Mouse (Mus musculus): ENCODE data around the gene Anpep.

The Anpep gene

DNA sequence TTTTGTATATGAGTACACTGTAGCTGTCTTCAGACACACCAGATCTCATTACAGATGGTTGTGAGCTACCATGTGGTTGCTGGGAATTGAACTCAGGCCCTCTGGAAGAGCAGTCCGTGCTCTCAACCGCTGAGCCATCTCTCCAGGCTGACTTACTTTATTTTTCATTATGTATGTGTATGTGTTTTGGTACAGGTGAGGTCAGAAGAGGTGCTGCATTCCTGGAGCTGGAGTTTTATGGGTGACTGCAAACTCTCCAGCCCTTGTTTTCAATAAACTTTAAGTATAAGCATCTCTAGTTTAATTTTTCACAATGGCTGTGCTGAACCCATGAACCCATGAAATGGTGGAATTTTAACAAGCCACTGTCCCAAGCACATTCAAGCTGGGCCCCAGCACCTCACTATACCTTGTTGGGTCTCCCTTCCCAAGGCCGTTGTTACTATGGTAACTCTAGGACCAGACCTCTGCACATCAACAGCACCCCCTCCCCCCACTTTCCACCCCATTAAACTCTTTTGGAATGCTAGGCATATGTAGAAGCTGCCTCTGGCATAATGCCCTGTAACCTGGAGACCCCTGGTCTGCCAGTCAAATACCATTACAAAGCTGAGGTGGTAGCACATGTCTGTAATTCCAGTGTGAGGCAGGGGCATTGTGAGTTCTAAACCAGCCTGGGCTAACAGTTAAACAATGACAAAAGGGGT, 5.6 kb upstream of the Anpep start:
- no peak for DNase-seq (ENCODE audit: low read depth, low spot score)

DNA sequence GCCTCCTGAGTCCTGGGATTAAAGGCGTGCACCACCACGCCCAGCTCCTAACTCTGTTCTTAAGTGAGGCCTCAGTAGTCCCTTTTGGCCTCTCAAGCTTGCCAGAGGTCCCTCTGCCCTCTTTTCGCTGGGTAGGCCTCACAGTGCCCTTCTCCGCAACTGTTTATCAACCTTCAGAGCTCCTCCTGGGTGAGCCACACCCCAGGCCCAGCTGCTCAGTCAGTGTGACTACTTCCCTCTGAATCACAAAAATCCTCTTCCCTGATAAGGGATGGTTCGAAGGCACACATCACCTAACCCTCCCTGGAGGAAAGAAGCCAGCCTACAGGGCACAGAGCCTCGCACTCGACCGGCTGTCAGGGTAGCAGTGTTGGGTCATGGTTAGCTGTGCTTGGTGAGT, 935 bp upstream of the Anpep start:
- DNase-seq (ENCODE audit: low read depth, low spot score) = no peak

- no peak for DNase-seq (ENCODE audit: low read depth, low spot score)
Measured at GRCm38 (mm10) chr7:79858956-79859630, 1.8 kb downstream of the Anpep start.

- no peak for DNase-seq (ENCODE audit: low read depth, low spot score)
Measured at GRCm38 (mm10) chr7:79858202-79858934, 2.5 kb downstream of the Anpep start.

DNA sequence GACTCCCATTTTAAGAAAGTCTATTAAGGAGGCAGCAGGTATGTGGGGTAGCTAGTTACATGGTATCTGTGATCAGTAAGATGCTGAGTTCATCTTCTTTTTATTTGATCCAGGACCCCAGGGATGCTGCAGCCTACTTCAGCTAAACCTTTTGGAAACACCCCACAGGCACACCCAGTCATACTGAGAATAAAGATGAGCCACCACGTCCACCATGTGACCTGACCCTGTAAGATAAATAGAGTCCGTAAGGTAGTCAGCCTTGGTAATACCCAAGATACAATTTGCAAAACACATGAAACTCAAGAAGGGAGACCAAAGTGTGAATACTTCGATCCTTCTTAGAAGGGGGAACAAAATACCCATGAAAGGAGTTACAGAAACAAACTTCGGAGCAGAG, 4.6 kb downstream of the Anpep start:
- DNase-seq (ENCODE audit: low read depth, low spot score) = no peak

DNA sequence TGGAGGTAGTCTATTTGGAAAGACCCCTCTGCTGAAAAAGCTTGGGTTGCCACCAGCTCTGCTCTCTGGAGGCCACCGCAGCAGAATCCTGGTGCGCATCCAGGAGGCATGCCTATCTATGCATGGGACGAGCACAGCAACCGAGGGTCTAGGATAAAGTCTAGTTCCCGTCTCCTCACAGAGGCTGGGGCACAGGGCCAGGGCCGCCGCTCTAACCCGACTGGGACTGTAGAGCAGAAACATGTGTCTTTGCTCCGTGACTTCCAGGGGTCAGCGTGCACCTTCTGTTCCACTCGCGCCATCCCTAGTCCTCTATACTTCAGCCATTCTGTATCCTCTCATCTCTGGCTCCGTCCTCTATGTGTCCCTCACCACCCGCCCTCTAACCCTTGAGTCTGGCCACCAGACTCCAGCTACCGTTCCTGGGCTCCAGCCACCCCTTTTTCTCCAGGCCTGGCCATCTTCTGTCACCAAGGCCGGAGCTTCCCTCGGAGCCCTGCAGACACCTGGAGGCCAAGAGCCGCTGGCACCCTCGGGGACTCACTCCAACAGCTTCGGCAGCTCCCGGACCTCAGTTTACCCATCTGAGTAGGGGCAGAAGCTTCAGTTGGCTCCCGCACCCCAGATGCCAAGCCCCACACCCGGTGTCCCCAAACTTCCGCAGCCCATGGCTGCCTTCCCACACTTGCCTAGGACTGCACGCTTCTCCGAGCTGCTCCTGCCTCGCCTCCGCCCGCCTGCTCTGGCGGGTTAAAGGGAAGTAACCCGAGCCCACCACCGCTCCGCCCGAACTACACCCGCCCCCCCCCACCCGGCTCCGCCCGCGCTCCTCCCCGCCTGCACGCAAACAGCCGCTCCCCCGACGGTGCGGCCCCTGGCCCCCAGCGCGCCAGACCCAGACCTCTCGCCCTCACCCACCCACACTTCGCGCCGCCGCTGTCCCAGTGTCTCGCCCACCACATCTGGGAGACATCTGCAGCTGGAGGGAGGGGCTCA, 13.1 kb downstream of the Anpep start:
- DNase-seq (ENCODE audit: low read depth, low spot score) = no peak

GRCm38 (mm10) chr7:79846342-79846741, 14.5 kb downstream of the Anpep start:
- DNase-seq (ENCODE audit: low read depth, low spot score) = no peak

GRCm38 (mm10) chr7:79844090-79844802, 16.6 kb downstream of the Anpep start:
- DNase-seq (ENCODE audit: low read depth, low spot score) = no peak

GRCm38 (mm10) chr7:79842163-79842562, 18.7 kb downstream of the Anpep start:
- no peak for DNase-seq (ENCODE audit: low read depth, low spot score)

DNA sequence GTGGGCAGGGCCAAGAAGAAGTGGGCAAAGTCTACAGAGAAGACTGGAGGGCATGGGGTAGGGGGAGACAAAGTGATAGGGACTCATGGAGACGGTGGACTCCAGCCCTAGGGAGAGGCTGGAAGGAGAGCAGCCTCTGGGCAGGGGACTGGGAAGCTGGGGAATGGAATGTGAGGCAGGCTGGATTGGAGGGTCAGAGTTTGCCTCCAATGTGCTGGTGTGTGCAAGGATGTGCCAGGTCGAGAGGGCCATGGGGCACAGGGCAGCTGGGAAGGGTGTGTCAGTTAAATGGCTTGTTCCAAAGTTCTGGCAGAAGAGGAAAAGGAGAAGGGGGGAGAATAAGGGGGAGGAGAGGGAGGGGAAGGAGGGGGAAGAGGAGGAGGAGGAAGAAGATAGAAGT, 23.6 kb downstream of the Anpep start:
- no peak for DNase-seq (ENCODE audit: low read depth, low spot score)

DNA sequence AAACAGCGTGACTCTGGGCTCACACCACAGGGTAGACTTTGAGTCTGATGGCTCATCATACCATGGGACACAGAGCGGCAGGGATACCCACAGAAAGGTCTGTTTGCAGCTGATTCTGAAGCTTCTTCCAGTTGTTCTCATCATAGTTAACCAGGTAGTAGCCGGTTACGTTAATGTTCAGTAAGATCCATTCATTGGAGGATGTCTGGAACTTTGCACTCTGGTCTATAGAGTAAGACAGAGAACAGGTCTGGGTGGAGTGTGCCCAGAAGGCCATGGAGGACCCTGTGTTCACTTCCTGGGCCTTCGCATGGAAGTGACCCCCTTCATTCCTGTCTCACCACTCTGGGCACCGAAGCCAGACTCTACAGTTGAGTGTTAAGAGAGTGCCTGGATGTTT, 25.7 kb downstream of the Anpep start:
- DNase-seq (ENCODE audit: low read depth, low spot score) = no peak

GRCm38 (mm10) chr7:79832980-79833379, 27.9 kb downstream of the Anpep start:
- no peak for DNase-seq (ENCODE audit: low read depth, low spot score)

DNA sequence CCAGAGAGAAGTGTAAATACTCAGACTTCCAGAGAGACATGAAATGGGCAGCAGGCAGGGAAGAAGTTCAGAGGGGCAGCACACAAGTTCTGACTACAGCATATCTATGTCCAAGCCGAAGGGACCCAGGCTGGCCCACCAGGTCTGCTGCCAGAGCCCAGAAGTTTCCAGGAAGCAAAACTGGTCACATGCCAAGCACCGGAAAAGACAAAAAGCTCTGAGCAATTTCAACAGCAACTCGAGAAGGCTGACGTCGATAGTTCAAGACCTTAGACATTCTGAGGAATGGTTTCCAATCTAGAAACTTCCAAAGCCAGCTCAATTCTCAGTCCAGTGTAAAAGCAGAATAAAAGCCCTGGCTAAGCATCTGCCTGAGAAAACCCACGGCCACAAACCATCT, 29.3 kb downstream of the Anpep start:
- no peak for DNase-seq (ENCODE audit: low read depth, low spot score)

DNA sequence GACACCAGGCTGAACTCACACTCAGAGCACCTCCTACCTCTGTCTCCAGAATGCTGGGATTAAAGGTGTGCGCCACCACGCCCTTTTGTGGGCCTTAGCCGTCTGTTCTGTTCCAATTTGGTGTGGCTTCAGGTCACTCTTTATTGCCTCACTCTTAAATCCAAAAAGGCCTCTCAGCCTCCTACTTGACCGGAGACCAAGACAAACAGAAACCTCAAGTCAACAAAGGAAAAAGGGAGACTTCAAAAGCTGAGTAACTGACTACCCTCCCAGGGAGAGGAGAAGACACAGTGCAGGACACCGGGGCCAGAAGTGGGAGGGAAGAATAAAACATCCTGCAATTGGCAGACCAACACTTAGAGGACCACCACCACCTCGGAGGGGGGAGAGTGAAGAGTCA, 29.7 kb downstream of the Anpep start:
- DNase-seq (ENCODE audit: low read depth, low spot score) = no peak

DNA sequence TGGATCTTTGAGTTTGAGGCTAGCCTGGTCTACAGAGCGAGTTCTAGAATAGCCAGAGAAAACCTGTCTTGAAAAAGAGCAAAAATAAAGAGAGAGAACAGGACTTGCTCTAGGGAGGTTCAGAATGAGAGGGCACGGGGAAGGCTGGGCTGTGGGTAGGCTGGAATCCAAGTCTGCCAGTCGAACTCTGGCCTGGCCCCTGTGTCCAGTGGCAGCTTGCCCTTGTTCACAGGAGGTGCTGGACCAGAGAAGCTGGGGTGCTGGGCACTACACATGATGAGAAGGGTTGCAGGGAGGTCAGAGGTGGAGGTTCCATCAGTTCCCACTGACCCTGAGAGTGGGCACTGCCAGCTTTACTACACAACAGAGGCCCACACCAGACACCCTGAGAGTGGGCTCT, 32.5 kb downstream of the Anpep start:
- DNase-seq (ENCODE audit: low read depth, low spot score) = no peak

DNA sequence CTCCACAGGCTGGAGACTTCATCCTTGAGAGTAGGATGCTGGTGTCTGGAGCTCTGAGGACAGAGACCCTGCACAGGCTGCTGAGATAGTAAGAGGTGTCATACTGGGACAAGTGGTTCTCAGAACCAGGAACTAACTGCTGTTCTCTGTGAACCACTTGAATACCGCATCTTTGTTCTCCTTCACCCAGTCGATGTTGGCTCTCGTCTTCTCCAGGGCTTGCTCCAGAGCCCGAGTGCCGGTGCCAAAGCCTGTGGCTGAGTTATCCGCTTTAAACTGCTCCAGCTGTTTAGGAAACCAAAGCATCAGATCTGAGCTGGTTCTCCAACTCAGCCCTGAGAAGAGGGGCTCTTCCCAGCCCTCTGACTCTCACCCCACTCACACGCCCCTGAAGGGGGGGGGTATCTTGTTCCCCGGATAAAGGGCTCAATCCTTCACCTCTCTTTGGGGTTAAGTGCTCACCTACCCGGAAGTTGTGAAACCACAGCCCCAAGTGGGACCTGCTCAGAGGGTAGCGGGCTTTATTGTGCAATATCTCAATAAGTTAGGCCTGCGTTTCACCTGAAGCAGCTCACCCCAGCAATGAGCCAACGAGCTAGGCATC, 38.7 kb downstream of the Anpep start:
- no peak for DNase-seq (ENCODE audit: low read depth, low spot score)

GRCm38 (mm10) chr7:79819996-79820395, 40.9 kb downstream of the Anpep start:
- DNase-seq (ENCODE audit: low read depth, low spot score) = no peak

DNA sequence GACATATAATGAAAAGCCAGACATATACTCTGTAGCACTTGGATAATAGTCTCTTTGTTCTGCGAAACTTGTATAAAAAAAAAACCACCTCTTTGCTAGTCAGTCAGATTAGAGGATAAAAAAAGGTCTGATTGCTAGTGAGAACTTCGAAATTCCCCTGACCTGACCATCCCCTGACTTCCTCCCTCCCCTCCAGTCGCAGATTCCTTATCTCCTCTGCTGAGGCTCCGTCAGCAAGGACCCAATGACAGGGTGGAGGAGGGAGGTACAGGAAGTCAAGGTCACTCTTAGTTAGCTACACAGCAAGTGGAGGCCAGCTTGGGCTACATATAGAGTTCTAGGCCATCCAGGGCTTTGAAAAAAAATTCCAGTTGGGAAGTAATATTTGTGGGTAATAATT, 41.3 kb downstream of the Anpep start:
- DNase-seq (ENCODE audit: low read depth, low spot score) = no peak

GRCm38 (mm10) chr7:79818321-79818720, 42.5 kb downstream of the Anpep start:
- no peak for DNase-seq (ENCODE audit: low read depth, low spot score)

DNA sequence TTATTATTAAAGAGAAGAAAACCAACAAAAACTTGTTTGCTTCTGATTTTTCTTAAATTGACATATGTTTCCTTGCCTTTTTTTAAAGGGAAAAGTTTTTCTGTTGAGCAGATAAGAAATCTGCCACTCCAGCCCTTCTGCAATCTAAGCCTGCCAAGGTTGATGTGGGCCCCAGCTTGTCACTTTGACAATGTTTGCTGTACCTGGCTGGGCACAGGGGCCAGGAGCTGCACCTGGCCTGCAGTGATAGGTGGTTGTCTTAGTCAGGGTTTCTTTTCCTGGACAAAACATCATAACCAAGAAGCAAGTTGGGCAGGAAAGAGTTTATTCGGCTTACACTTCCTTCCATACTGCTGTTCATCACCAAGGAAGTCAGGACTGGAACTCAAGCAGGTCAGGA, 47.5 kb downstream of the Anpep start:
- DNase-seq (ENCODE audit: low read depth, low spot score) = no peak
